Mouse (Mus musculus) embryonic facial prominence, embryonic 14.5 days (tissue): ENCODE measurements at regions not wholly inside any gene's neighbourhood (a gene's known extent, or its start where the extent isn't known, plus 50 kb on each side); places are given as distances from the start of the nearest gene placed in this dataset.

ENCODE experiments used
- ATAC-seq: fragments of 200-750 bp; cut with Nextera tagmentation; 2 replicates; pipeline ENCODE4 v1.8.0; 2017; ENCODE audit warnings: low read depth, moderate number of reproducible peaks, moderate TSS enrichment
- DNase-seq: peaks from one replicate; pipeline ENCODE4 v3.0.0-alpha.2; 2015; ENCODE audit warnings: low spot score
- H3K27ac ChIP-seq: fragments of 300-500 bp; sonication (generic); replicated peaks from 2 replicates; pipeline ENCODE4 v1.5.1; 2014; ENCODE audit warnings: low read depth, mild to moderate bottlenecking, low read length, moderate library complexity
- H3K27me3 ChIP-seq: fragments of 300-500 bp; sonication (generic); replicated peaks from 2 replicates; pipeline ENCODE4 v1.6.1; 2014; ENCODE audit warnings: low read length; ENCODE audit not compliant: control insufficient read depth, insufficient read depth
- H3K36me3 ChIP-seq: fragments of 300-500 bp; sonication (generic); 2 replicates; pipeline ENCODE4 v1.6.1; 2014; ENCODE audit warnings: low read length, mixed read lengths; ENCODE audit not compliant: control insufficient read depth, insufficient read depth
- H3K4me1 ChIP-seq: fragments of 300-500 bp; sonication (generic); 2 replicates; pipeline ENCODE4 v1.6.1; 2014; ENCODE audit warnings: antibody characterized with exemption, low read length; ENCODE audit not compliant: control insufficient read depth, insufficient read depth
- H3K4me2 ChIP-seq: fragments of 300-500 bp; sonication (generic); 2 replicates; pipeline ENCODE4 v1.6.1; 2014; ENCODE audit warnings: low read depth, mild to moderate bottlenecking, low read length, moderate library complexity, mixed read lengths
- H3K4me3 ChIP-seq: fragments of 300-500 bp; sonication (generic); 2 replicates; pipeline ENCODE4 v1.5.1; 2014; ENCODE audit warnings: low read depth, mild to moderate bottlenecking, low read length
- H3K9ac ChIP-seq: fragments of 300-500 bp; sonication (generic); 2 replicates; pipeline ENCODE4 v1.6.1; 2014; ENCODE audit warnings: low read depth, mild to moderate bottlenecking, low read length, moderate library complexity, mixed read lengths
- H3K9me3 ChIP-seq: fragments of 300-500 bp; sonication (generic); 2 replicates; pipeline ENCODE4 v1.6.1; 2016; ENCODE audit warnings: low read length; ENCODE audit not compliant: control insufficient read depth
- WGBS: fragments of 180-500 bp; shearing (Covaris S2); extraction: QIAGEN DNeasy Blood & Tissue Kit; methylation state at CpG from one replicate; pipeline ENCODE4 v1.1.7; 2014; 5-methylcytosine and 5-hydroxymethylcytosine counted together

GRCm38 (mm10) chr6:43914741-43915140 lies 248.7 kb upstream of the Tpk1 start:
- Histone ChIP-seq H3K27ac (no peak overlapping the region), H3K36me3 (no peaks in the 10 kb centered on the region), H3K4me3 (no peak overlapping the region), H3K9me3 (no peaks in the 10 kb centered on the region), H3K9ac (no peak overlapping the region), H3K27me3 (no peaks in the 10 kb centered on the region), H3K4me2 (no peak overlapping the region), H3K4me1 (no peaks in the 10 kb centered on the region)
- no peak for DNase-seq
- no peak for ATAC-seq
- WGBS, result 86% methylated on average over 8 of the region's 8 CpGs

- H3K36me3 ChIP-seq, result no peaks in the 10 kb centered on the region
- H3K27ac ChIP-seq, result no peak overlapping the region
- ATAC-seq, result no peak
- no peak for DNase-seq
- 73% methylated on average over 3 of the region's 3 CpGs for WGBS
- H3K9me3 ChIP-seq, result no peaks in the 10 kb centered on the region
- no peak overlapping the region for H3K4me2 ChIP-seq
- H3K27me3 ChIP-seq, result no peaks in the 10 kb centered on the region
- no peak overlapping the region for H3K9ac ChIP-seq
- no peak overlapping the region for H3K4me3 ChIP-seq
- no peaks in the 10 kb centered on the region for H3K4me1 ChIP-seq
Observed at GRCm38 (mm10) chr6:43885992-43886391, 219.9 kb upstream of the Tpk1 start.

DNA sequence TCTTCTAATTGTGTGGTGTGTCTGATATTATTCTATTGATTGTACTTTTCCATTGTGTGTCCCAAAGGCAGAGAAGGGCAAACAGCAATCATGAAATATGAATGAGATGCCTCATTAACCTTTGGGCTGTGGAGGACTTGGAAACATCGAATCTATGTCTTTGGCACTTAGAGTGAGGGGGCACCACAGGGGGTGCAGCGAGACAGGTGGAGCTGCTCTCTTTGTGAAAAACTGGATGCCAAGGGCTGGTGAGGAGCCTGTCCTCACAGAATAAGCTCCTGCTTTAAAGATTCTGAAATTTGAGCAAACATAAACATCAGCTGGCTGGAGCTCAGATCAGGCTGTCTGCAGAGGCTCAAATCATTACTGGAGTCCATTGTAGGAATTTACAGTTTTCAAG lies 210.6 kb upstream of the Tpk1 start:
- Histone ChIP-seq H3K9ac (no peak overlapping the region), H3K4me2 (no peak overlapping the region), H3K4me3 (no peak overlapping the region), H3K36me3 (no peaks in the 10 kb centered on the region), H3K4me1 (no peaks in the 10 kb centered on the region), H3K27ac (no peak overlapping the region), H3K27me3 (no peaks in the 10 kb centered on the region), H3K9me3 (no peaks in the 10 kb centered on the region)
- DNase-seq (no peak), ATAC-seq (no peak)
- 71% methylated on average over 2 of the region's 2 CpGs for WGBS

DNA sequence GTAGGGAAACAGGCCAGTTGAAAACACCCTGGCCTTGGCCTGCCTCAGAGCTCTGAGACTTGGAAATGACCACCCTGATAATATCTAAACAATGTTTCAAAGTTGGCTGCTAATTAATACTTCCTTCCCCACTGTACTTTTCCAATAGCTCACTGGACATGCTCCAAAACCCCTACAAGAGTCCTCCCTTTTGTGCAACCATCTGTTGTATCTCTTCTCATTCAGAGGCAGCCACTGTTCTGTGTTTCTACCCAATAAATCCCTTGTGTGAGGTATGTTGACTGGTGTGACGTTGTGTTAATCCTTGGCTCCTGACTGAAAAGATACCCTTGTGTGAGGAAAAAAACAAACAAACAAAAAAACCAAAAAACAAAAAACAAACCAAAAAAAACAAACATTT lies 193.3 kb upstream of the Tpk1 start:
- Histone ChIP-seq H3K4me2 (no peak overlapping the region), H3K9ac (no peak overlapping the region), H3K36me3 (no peaks in the 10 kb centered on the region), H3K4me3 (no peak overlapping the region), H3K27me3 (no peaks in the 10 kb centered on the region), H3K27ac (no peak overlapping the region), H3K4me1 (no peaks in the 10 kb centered on the region), H3K9me3 (no peaks in the 10 kb centered on the region)
- DNase-seq (no peak), ATAC-seq (no peak)
- 57% methylated on average over 1 of the region's 1 CpGs for WGBS

DNA sequence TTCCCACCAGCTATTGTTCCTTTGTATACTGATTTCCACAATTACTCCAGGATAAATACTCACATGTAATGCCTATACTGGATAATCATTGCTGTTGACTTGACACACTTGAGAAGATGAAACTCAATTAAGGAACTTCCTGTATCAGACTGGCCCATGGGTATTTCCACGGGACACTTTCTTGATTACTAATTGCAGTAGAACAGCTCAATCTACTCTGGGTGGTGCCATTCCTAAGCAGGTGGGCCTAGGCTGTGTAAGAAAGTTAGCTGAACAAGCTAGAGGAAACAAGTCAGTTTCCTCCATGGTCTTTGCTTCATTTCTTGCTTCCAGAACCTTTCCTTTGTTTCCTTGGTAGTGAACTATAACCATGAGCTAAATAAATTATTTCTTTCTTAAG lies 191.0 kb upstream of the Tpk1 start:
- H3K9ac ChIP-seq, result no peak overlapping the region
- DNase-seq, result no peak
- H3K9me3 ChIP-seq, result no peaks in the 10 kb centered on the region
- H3K4me2 ChIP-seq, result no peak overlapping the region
- H3K27me3 ChIP-seq, result no peaks in the 10 kb centered on the region
- no peaks in the 10 kb centered on the region for H3K4me1 ChIP-seq
- H3K4me3 ChIP-seq, result no peak overlapping the region
- 57% methylated on average over 1 of the region's 1 CpGs for WGBS
- H3K36me3 ChIP-seq, result no peaks in the 10 kb centered on the region
- no peak overlapping the region for H3K27ac ChIP-seq
- ATAC-seq, result no peak

GRCm38 (mm10) chr6:43853461-43853860 lies 187.4 kb upstream of the Tpk1 start:
- no peaks in the 10 kb centered on the region for H3K27me3 ChIP-seq
- no peak for ATAC-seq
- no peak overlapping the region for H3K9ac ChIP-seq
- 69% methylated on average over 1 of the region's 1 CpGs for WGBS
- H3K4me2 ChIP-seq, result no peak overlapping the region
- no peaks in the 10 kb centered on the region for H3K9me3 ChIP-seq
- H3K4me3 ChIP-seq, result no peak overlapping the region
- H3K4me1 ChIP-seq, result no peaks in the 10 kb centered on the region
- H3K27ac ChIP-seq, result no peak overlapping the region
- no peaks in the 10 kb centered on the region for H3K36me3 ChIP-seq
- DNase-seq, result no peak

GRCm38 (mm10) chr6:43851306-43851705 lies 185.2 kb upstream of the Tpk1 start:
- Histone ChIP-seq H3K4me1 (no peaks in the 10 kb centered on the region), H3K4me3 (no peak overlapping the region), H3K36me3 (no peaks in the 10 kb centered on the region), H3K27ac (no peak overlapping the region), H3K27me3 (no peaks in the 10 kb centered on the region), H3K9ac (no peak overlapping the region), H3K9me3 (no peaks in the 10 kb centered on the region), H3K4me2 (no peak overlapping the region)
- DNase-seq, result no peak
- ATAC-seq, result no peak
- WGBS, result 90% methylated on average over 6 of the region's 6 CpGs

GRCm38 (mm10) chr6:43838960-43839359 lies 172.9 kb upstream of the Tpk1 start:
- no peak overlapping the region for H3K27ac ChIP-seq
- ATAC-seq (no peak), DNase-seq (peak; percentile 5)
- no peak overlapping the region for H3K4me3 ChIP-seq
- no peaks in the 10 kb centered on the region for H3K27me3 ChIP-seq
- H3K4me2 ChIP-seq, result no peak overlapping the region
- H3K4me1 ChIP-seq, result no peaks in the 10 kb centered on the region
- no peak overlapping the region for H3K9ac ChIP-seq
- 49% methylated on average over 6 of the region's 6 CpGs for WGBS
- no peaks in the 10 kb centered on the region for H3K9me3 ChIP-seq
- no peaks in the 10 kb centered on the region for H3K36me3 ChIP-seq

DNA sequence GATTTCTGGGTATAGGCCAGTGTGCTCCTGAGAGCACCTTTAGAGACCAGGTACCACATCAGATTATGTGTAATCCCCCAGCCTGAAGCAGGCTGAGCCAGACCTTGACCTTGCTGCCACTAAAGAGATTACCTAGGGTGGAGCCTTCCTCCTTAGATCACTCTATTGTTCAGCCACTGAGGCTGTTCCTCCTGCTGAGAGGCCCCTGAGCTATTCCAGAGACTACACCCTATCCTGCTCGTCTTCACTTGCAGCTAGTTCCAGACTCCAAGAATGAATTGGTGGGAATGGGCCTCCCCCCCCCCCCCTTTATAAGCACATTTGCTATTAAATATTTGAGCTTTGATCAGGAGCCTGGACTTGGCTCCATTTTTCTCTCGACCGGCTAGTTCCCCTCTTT lies 163.8 kb upstream of the Tpk1 start:
- H3K27ac ChIP-seq, result no peak overlapping the region
- no peaks in the 10 kb centered on the region for H3K9me3 ChIP-seq
- 68% methylated on average over 3 of the region's 3 CpGs for WGBS
- H3K36me3 ChIP-seq, result no peaks in the 10 kb centered on the region
- no peak overlapping the region for H3K4me2 ChIP-seq
- H3K4me1 ChIP-seq, result no peaks in the 10 kb centered on the region
- H3K27me3 ChIP-seq, result no peaks in the 10 kb centered on the region
- ATAC-seq (no peak), DNase-seq (no peak)
- H3K9ac ChIP-seq, result no peak overlapping the region
- no peak overlapping the region for H3K4me3 ChIP-seq
